Mouse (Mus musculus): ENCODE results near the gene Msn.

GRCm38 (mm10) chrX:96130663-96131062, 34.8 kb downstream of the Msn start:
- TF ChIP-seq CTCF (IDR thresholded peaks at IDR 0.05) (no peak), POLR2A (IDR thresholded peaks at IDR 0.05; ENCODE audit: insufficient read depth, low read depth, low read length) (no peak)
